Mouse (Mus musculus): Measurements from ENCODE around the gene Tsx. TPM values are rescaled to one million over a fixed set of nuclear protein-coding genes. Genes with fewer than 3 reads are reported as not detected.

Gene Tsx
- not detected in 4 replicates for total RNA-seq (2023)

DNA sequence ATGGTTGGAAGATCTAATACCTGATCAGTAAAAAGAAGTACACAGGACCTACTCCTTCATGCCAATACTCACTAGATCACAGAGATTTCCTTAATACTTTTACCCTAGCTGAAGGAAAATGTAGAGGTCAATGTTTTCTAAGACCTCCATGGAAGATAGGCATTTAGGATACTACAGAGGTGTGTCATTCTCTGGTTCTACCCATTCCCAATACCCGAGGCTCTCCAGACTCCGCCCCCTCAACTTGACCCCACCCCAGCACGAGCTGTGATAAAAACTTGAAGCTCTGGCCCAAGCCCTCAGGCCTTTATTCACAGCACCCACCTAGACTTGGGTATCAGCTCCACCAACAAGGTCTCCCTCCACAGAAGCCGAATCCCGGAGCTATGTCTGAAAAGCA lies at the start of gene Tsx:
Tsx (plus strand) TSS at position 301 of the 400 bp plus-strand sequence.

DNA sequence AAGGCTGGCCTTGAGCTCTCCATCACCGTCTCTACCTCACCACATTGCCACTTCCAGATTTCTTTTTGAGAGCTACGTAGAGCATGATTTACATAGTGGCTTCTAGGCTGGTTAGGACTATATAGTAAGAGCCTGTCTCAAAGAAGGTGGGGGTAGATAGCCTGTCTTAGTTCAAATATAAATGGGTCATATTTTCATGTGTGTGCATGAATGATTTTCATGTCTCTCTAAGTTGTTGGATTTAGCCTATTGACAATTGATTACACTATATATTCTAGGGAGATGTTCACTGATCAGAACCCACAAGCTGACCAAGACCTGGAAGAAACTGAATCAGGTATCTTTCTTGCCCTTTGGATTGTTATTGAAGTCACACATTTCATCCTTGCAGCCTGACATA lies 7.4 kb downstream of the Tsx start, which contains the start of gene Gm26992:
Gm26992 (plus strand) TSS at position 301 of the 400 bp plus-strand sequence.

Other genes starting within 250 kb of the Tsx start
- gene Nap1l2, start 227.8 kb upstream of the Tsx start, total RNA-seq (2023) = not detected in 4 replicates
- gene Cdx4, start 93.1 kb upstream of the Tsx start, total RNA-seq (2023) = not detected in 4 replicates
- 1.4 to 1.7 TPM (median 1.6 TPM) in 4 replicates for gene Chic1, start 58.0 kb upstream of the Tsx start, total RNA-seq (2023)
- gene Gm26992, start 7.5 kb downstream of the Tsx start, total RNA-seq (2023) = not detected in 4 replicates
- not detected in 4 replicates for gene Zcchc13, start 216.1 kb downstream of the Tsx start, total RNA-seq (2023)